Mouse (Mus musculus) intestine, embryonic 16.5 days (tissue): ENCODE data around the gene Olfr704. TPM values are rescaled to one million over a fixed set of nuclear protein-coding genes. Genes with fewer than 3 reads are reported as not detected.

Source experiments
- polyA plus RNA-seq: library from polyadenylated mRNA; unstranded; fragments of >200 nt; fragmentation: Nextera tagmentation; extraction: Ambion mirVana; gene quantifications from 2 replicates; pipeline ENCODE4 v1.2.1, GENCODE M21; 2015

Olfr704 gene
- polyA plus RNA-seq, 1 experiment from 2014 or later: not detected

Other genes with a start within 250 kb of the Olfr704 start
- not detected in 2 replicates for gene Olfr693, start 182.6 kb upstream of the Olfr704 start, polyA plus RNA-seq
- not detected in 2 replicates for gene Olfr694, start 171.4 kb upstream of the Olfr704 start, polyA plus RNA-seq
- not detected in 2 replicates for gene Olfr695, start 146.8 kb upstream of the Olfr704 start, polyA plus RNA-seq
- gene Olfr697, start 120.7 kb upstream of the Olfr704 start, polyA plus RNA-seq: not detected in 2 replicates
- gene Olfr698, start 107.8 kb upstream of the Olfr704 start, polyA plus RNA-seq: not detected in 2 replicates
- not detected in 2 replicates for gene Olfr699, start 70.0 kb upstream of the Olfr704 start, polyA plus RNA-seq
- gene Olfr700, start 54.4 kb upstream of the Olfr704 start, polyA plus RNA-seq: not detected in 2 replicates
- not detected in 2 replicates for gene Olfr701, start 49.1 kb upstream of the Olfr704 start, polyA plus RNA-seq
- not detected in 2 replicates for gene Olfr702, start 29.3 kb upstream of the Olfr704 start, polyA plus RNA-seq
- gene Olfr703, start 19.8 kb upstream of the Olfr704 start, polyA plus RNA-seq: not detected in 2 replicates
- gene Olfr705, start 13.7 kb downstream of the Olfr704 start, polyA plus RNA-seq: not detected in 2 replicates
- not detected in 2 replicates for gene Olfr706, start 25.0 kb downstream of the Olfr704 start, polyA plus RNA-seq
- not detected in 2 replicates for gene Olfr707, start 38.1 kb downstream of the Olfr704 start, polyA plus RNA-seq
- gene Olfr1532-ps1, start 44.8 kb downstream of the Olfr704 start, polyA plus RNA-seq: not detected in 2 replicates
- not detected in 2 replicates for gene Olfr709-ps1, start 69.0 kb downstream of the Olfr704 start, polyA plus RNA-seq
- gene Olfr710, start 85.1 kb downstream of the Olfr704 start, polyA plus RNA-seq: not detected in 2 replicates
- gene Olfr6, start 100.8 kb downstream of the Olfr704 start, polyA plus RNA-seq: not detected in 2 replicates
- gene Olfr711, start 112.3 kb downstream of the Olfr704 start, polyA plus RNA-seq: not detected in 2 replicates
- not detected in 2 replicates for gene Olfr2, start 142.9 kb downstream of the Olfr704 start, polyA plus RNA-seq
- gene Olfr713, start 168.0 kb downstream of the Olfr704 start, polyA plus RNA-seq: not detected in 2 replicates
- gene Olfr714, start 207.8 kb downstream of the Olfr704 start, polyA plus RNA-seq: not detected in 2 replicates
- gene Olfr17, start 230.0 kb downstream of the Olfr704 start, polyA plus RNA-seq: not detected in 2 replicates
- not detected in 2 replicates for gene Olfr715b, start 247.2 kb downstream of the Olfr704 start, polyA plus RNA-seq